Mouse (Mus musculus): ENCODE measurements at regions not wholly inside any gene's neighbourhood (a gene's known extent, or its start where the extent isn't known, plus 50 kb on each side); places are given as distances from the start of the nearest gene placed in this dataset.

DNA sequence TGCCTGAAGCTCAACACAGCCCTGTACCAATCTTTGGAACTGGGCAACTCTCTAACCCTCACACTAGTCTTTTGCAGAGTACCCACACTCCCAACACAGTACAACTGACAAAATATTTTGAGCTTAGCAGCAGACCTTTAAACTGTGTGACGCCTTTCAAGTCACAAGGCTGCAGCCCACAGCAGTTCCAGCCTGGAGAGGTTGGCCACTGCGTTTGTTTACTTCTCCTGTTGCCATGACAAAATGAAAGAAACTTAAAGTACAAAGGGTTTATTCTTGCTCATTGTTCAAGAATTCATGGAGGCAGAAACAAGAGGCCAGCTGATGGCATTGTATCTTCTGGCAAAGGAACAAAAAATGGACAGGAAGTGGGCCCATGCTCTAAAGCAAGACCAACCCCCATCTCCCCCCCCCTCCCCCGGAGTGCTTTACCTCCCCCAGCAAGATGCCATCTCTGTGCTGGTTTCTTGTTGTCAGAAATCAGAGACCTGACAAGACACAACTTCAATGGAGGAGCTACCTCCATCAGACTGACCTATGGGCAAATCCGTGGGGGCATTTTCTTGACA, 598.9 kb upstream of the Hs6st1 start:
- TF ChIP-seq POLR2A (IDR thresholded peaks at IDR 0.05; ENCODE audit: extremely low read depth, insufficient read depth, low read length), result no peak
- TF ChIP-seq CTCF (IDR thresholded peaks at IDR 0.05; ENCODE audit: extremely low read depth, insufficient read depth, low read length), result no peak
- no peaks in the 10 kb centered on the region for H3K4me1 ChIP-seq (ENCODE audit: control insufficient read depth, insufficient read depth, low read length)

DNA sequence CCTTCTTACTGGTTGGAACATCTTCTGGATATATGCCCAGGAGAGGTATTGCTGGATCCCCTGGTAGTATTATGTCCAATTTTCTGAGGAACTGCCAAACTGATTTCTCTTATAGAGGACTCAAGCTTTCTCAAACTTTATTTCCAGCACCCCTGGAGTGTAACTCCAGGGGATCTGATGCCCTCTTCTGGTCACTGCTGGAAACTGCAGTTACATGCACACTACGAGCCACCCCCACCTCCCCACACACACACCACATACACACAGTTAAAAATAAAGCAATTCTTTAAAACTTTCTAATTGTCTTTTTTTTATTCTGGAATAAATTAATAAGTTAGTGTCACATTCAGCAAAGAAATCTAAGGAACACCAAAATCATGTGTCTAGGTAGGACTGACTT, 589.9 kb upstream of the Hs6st1 start:
- Histone ChIP-seq H3K27ac (ENCODE audit: insufficient read depth, low read length) (no peak overlapping the region), H3K4me3 (ENCODE audit: insufficient read depth, low read length) (no peak overlapping the region), H3K4me1 (ENCODE audit: control insufficient read depth, insufficient read depth, low read length) (no peaks in the 10 kb centered on the region)
- TF ChIP-seq POLR2A (IDR thresholded peaks at IDR 0.05; ENCODE audit: extremely low read depth, insufficient read depth, low read length), result no peak
- TF ChIP-seq CTCF (IDR thresholded peaks at IDR 0.05; ENCODE audit: extremely low read depth, insufficient read depth, low read length), result peak; percentile 37

More for the DNA sequence above, 598.9 kb upstream of the Hs6st1 start:
- H3K27ac ChIP-seq (ENCODE audit: insufficient read depth, low read length), result no peak overlapping the region
- H3K4me3 ChIP-seq (ENCODE audit: insufficient read depth, low read length), result no peak overlapping the region

DNA sequence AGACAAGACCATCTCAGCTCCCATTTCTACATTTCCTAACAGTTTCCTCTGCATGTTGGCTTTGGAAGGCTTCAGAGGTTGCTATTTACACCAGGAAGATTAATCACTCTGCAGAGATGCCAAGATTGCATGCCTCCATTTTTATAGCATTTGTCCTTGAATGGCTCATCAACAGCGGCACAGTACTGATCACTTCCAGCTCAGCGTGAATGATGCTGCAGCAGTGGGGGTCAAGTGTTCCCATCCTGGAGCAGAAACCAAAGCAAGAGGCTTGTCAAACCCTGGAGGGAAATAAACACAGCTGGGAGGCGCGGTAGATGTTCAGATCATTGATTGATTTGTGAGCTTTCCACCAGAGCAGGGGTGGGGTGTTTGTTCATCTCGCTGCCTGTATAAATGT, 572.2 kb upstream of the Hs6st1 start:
- H3K4me1 ChIP-seq (ENCODE audit: control insufficient read depth, insufficient read depth, low read length), result no peaks in the 10 kb centered on the region
- no peak overlapping the region for H3K4me3 ChIP-seq (ENCODE audit: insufficient read depth, low read length)
- H3K27ac ChIP-seq (ENCODE audit: insufficient read depth, low read length), result no peak overlapping the region
- TF ChIP-seq CTCF (IDR thresholded peaks at IDR 0.05; ENCODE audit: extremely low read depth, insufficient read depth, low read length), result no peak
- no peak for TF ChIP-seq POLR2A (IDR thresholded peaks at IDR 0.05; ENCODE audit: extremely low read depth, insufficient read depth, low read length)

DNA sequence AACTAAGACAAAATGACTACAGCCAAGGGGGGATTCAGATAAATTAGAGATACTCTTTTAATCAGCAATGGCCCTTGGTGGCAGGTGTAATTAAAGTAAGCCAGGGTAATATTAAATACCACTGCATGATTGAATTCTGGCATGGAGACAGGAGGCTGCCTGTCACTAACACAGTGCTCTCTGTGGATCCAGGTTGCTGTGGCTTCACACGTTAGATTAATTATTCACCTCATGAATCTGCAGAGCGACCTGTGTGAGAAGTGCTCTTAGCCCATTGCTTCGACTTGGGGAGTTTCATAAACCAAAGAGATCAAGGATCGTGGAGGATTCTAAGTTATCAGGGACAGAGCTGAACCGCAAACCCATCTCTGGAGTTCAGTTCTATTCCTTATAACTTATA, 545.2 kb upstream of the Hs6st1 start:
- H3K27ac ChIP-seq (ENCODE audit: insufficient read depth, low read length), result no peak overlapping the region
- TF ChIP-seq CTCF (IDR thresholded peaks at IDR 0.05; ENCODE audit: extremely low read depth, insufficient read depth, low read length) (no peak), POLR2A (IDR thresholded peaks at IDR 0.05; ENCODE audit: extremely low read depth, insufficient read depth, low read length) (no peak)
- H3K4me3 ChIP-seq (ENCODE audit: insufficient read depth, low read length), result no peak overlapping the region
- no peaks in the 10 kb centered on the region for H3K4me1 ChIP-seq (ENCODE audit: control insufficient read depth, insufficient read depth, low read length)

DNA sequence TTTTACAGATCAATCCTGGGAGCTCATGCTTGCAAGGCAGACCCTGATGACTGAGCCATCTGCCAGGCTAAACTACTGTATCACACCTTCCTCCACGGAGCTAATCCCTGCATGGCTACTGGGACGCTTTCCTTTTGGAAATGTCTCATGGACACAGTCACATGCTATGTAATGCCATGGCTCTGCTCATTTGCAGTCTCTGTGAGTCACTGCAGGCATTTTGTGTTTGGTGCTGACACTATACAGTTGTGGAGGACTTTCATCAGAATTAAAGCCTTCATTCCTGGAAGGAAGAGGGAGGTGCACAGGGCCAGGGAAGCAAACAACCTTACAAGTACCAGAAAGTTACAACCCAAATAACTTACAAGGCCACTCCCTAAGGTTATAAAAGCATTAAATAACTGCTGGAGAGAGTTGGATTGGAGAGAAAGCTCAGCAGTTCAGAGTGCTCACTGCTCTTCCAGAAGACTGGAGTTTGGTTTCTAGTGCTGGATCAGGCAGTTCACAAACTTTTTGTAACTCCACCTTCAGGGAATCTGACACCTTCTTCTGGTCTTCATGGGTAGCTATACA, 544.3 kb upstream of the Hs6st1 start:
- Histone ChIP-seq H3K4me1 (ENCODE audit: control insufficient read depth, insufficient read depth, low read length) (no peaks in the 10 kb centered on the region), H3K27ac (ENCODE audit: insufficient read depth, low read length) (no peak overlapping the region), H3K4me3 (ENCODE audit: insufficient read depth, low read length) (no peak overlapping the region)
- TF ChIP-seq POLR2A (IDR thresholded peaks at IDR 0.05; ENCODE audit: extremely low read depth, insufficient read depth, low read length) (no peak), CTCF (IDR thresholded peaks at IDR 0.05; ENCODE audit: extremely low read depth, insufficient read depth, low read length) (no peak)

DNA sequence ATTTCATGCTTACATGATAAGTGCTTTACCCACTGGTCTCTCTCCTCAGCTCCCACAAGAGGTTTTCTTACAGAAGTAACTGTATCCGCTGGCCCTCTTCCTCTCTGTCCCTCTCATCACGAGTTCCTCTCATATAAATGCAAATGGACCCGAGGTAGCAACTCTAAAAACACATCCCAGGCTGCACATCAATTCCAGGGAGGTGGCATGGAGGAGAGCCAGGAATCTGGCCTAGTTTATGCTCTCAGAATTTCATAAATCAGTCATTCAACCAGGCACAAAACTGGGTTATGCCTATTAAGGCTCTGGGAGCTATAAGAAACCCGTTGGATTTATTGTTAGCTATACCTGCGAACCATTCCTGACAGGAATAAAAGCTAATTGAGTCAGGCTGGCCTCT, 543.4 kb upstream of the Hs6st1 start:
- TF ChIP-seq CTCF (IDR thresholded peaks at IDR 0.05; ENCODE audit: extremely low read depth, insufficient read depth, low read length) (no peak), POLR2A (IDR thresholded peaks at IDR 0.05; ENCODE audit: extremely low read depth, insufficient read depth, low read length) (no peak)

DNA sequence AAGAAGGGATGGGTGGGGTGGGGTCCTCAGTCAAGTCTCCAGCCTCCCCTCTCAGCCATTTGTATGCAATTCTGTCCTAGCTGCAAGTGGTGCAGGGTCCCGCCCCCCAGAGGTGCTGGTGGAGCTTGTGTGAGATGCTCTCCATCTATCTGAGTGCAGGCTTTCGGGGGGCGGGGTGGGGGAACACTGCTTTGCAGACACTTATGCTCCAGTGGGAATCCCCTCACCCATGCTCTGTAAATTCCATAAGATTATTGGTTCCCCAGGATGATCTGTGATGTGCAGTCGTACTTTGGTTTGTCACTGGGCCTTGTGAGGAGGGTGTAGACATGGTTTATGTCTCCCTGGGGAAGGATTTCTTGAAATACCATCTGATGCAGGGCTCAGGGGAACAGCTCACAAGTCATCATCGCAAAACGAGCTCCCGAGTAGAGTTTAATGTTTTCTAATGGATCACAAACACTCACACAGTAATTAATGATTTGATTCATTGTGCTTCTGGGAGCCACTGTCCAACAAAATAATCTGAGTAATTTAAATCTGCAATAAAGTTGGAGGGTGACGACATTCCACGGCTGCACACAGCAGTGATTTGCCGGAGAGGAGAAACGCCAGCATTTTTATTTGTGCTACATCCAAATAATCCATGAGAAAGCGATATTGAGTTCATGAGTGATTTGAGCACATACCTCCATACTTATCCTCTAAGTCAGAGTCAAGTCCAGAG, 540.3 kb upstream of the Hs6st1 start:
- TF ChIP-seq POLR2A (IDR thresholded peaks at IDR 0.05; ENCODE audit: extremely low read depth, insufficient read depth, low read length), result no peak
- TF ChIP-seq CTCF (IDR thresholded peaks at IDR 0.05; ENCODE audit: extremely low read depth, insufficient read depth, low read length), result no peak
- Histone ChIP-seq H3K4me3 (ENCODE audit: insufficient read depth, low read length) (no peak overlapping the region), H3K4me1 (ENCODE audit: control insufficient read depth, insufficient read depth, low read length) (no peaks in the 10 kb centered on the region)

More for the DNA sequence above, 543.4 kb upstream of the Hs6st1 start:
- no peak overlapping the region for H3K27ac ChIP-seq (ENCODE audit: insufficient read depth, low read length)
- H3K4me1 ChIP-seq (ENCODE audit: control insufficient read depth, insufficient read depth, low read length), result no peaks in the 10 kb centered on the region
- H3K4me3 ChIP-seq (ENCODE audit: insufficient read depth, low read length), result no peak overlapping the region

DNA sequence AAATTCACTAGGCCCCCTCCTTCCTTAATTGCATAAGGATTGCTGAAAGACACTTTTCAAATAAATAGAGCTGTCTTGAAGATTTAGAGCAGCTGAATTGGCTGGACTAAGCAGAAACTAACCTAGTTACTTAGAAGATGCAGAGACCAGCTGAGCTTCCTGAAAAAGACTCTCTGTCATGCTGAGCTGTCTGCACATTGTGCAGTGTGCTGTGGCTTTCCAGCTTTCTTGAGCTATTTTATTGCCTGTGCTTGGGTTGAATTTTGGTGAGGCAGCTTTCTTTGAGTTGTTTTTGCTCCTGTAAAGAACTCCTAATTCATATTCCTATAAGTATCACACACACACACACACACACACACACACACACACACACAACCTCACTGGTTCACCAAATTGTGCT, 532.7 kb upstream of the Hs6st1 start:
- no peak overlapping the region for H3K27ac ChIP-seq (ENCODE audit: insufficient read depth, low read length)
- TF ChIP-seq CTCF (IDR thresholded peaks at IDR 0.05; ENCODE audit: extremely low read depth, insufficient read depth, low read length), result no peak
- TF ChIP-seq POLR2A (IDR thresholded peaks at IDR 0.05; ENCODE audit: extremely low read depth, insufficient read depth, low read length), result no peak
- H3K4me1 ChIP-seq (ENCODE audit: control insufficient read depth, insufficient read depth, low read length), result peaks cover 4% of the 10 kb centered on the region; the same call in 1 of the 2 replicates
- no peak overlapping the region for H3K4me3 ChIP-seq (ENCODE audit: insufficient read depth, low read length)

More for the DNA sequence above, 540.3 kb upstream of the Hs6st1 start:
- H3K27ac ChIP-seq (ENCODE audit: insufficient read depth, low read length), result no peak overlapping the region

DNA sequence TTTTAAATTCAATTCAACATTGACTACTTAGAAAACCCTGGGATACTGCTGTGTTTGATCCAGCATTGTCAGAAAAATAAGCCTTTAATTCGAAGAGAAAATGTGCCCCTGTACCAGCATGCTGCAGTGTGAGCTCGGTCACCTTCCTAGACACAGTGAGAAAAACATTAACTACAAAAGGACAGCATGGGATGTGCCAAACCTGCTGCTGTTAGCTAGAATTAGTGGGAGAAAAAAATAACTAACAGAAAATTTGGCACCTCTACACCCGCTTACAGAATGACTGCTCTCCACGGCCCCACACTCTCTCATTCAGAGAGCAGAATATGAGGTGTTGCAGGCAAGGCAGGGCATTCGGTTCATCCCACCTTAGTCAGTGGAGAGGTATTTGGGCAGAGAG, 531.9 kb upstream of the Hs6st1 start:
- peak overlapping the region; percentile 77; the same call in 1 of the 2 replicates for H3K27ac ChIP-seq (ENCODE audit: insufficient read depth, low read length)
- TF ChIP-seq POLR2A (IDR thresholded peaks at IDR 0.05; ENCODE audit: extremely low read depth, insufficient read depth, low read length), result no peak
- H3K4me1 ChIP-seq (ENCODE audit: control insufficient read depth, insufficient read depth, low read length), result peaks cover 4% of the 10 kb centered on the region; the same call in 1 of the 2 replicates
- no peak overlapping the region for H3K4me3 ChIP-seq (ENCODE audit: insufficient read depth, low read length)

DNA sequence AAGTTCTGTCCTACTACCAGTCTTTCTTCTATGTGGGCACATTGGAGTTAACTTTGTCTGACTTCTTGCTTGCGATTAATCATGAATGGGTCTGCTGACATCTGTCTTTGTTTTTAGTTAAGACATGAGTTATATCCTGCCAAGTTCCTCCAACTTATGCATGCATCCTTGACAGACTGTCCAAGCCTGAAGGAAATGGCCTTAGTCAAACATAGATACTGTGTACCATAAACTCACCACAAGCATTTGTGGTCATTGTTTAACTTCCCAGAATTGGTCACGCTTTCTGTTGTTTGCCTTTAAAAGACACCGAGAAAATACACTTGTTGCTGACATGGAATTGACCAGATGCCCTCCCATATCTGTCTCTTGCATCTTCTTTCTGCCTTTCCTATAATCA, 519.4 kb upstream of the Hs6st1 start:
- Histone ChIP-seq H3K4me3 (ENCODE audit: insufficient read depth, low read length) (no peak overlapping the region), H3K4me1 (ENCODE audit: control insufficient read depth, insufficient read depth, low read length) (peaks cover 1% of the 10 kb centered on the region; the same call in 1 of the 2 replicates), H3K27ac (ENCODE audit: insufficient read depth, low read length) (no peak overlapping the region)
- TF ChIP-seq CTCF (IDR thresholded peaks at IDR 0.05; ENCODE audit: extremely low read depth, insufficient read depth, low read length), result no peak
- no peak for TF ChIP-seq POLR2A (IDR thresholded peaks at IDR 0.05; ENCODE audit: extremely low read depth, insufficient read depth, low read length)
